Mouse (Mus musculus) testis, adult 2 months (tissue): Measurements from ENCODE around the gene Ifitm5. TPM values are rescaled to one million over a fixed set of nuclear protein-coding genes. Genes with fewer than 3 reads are reported as not detected.
"Not testable (repeated sequence)": the region's sequence is repeated elsewhere in the genome, so short reads cannot be mapped to it uniquely, and the experiment has no call there.

Experiments used
- H3K27ac ChIP-seq: fragments of 200-500 bp; 2 replicates; pipeline ENCODE4 v1.5.1; 2012; ENCODE audit warnings: low read depth, low read length; ENCODE audit not compliant: control insufficient read depth, insufficient read depth
- H3K27me3 ChIP-seq: fragments of 200-500 bp; 2 replicates; pipeline ENCODE4 v1.6.1; 2012; ENCODE audit warnings: mild to moderate bottlenecking, low read length, moderate library complexity; ENCODE audit not compliant: control insufficient read depth, insufficient read depth
- H3K36me3 ChIP-seq: fragments of 200-500 bp; 2 replicates; pipeline ENCODE4 v1.6.1; 2012; ENCODE audit warnings: mild to moderate bottlenecking, low read length; ENCODE audit not compliant: control insufficient read depth, insufficient read depth
- H3K4me1 ChIP-seq: fragments of 200-500 bp; 2 replicates; pipeline ENCODE4 v1.6.1; 2012; ENCODE audit warnings: low read length; ENCODE audit not compliant: control insufficient read depth, insufficient read depth
- H3K4me3 ChIP-seq: fragments of 200-500 bp; 2 replicates; pipeline ENCODE4 v1.5.1; 2012; ENCODE audit warnings: low read depth, mild to moderate bottlenecking, low read length, moderate library complexity, mixed read lengths; ENCODE audit not compliant: control insufficient read depth
- CTCF ChIP-seq: fragments of 200-500 bp; IDR thresholded peaks from 2 replicates; pipeline ENCODE4 v1.5.1; 2012; ENCODE audit warnings: low read depth, mild to moderate bottlenecking, inconsistent platforms, low read length, moderate library complexity; ENCODE audit not compliant: control insufficient read depth, insufficient read depth, insufficient replicate concordance
- POLR2A ChIP-seq: fragments of 200-500 bp; IDR thresholded peaks from 2 replicates; pipeline ENCODE4 v1.6.1; 2012; ENCODE audit warnings: low read depth, mild to moderate bottlenecking, inconsistent platforms, low read length, moderate library complexity; ENCODE audit not compliant: control insufficient read depth
- polyA plus RNA-seq: library from polyadenylated mRNA; depleted of rRNA; stranded (reverse); fragments of >200 nt; gene quantifications from 2 replicates; pipeline ENCODE4 v1.2.3, GENCODE M21; 2012

The Ifitm5 gene
- polyA plus RNA-seq, 1 experiment, result 0.15 TPM

GRCm38 (mm10) chr7:140987182-140988138 lies 37.4 kb upstream of the Ifitm5 start:
- no peak for TF ChIP-seq CTCF
- TF ChIP-seq POLR2A, result no peak
- Histone ChIP-seq H3K4me1 (peaks cover 6% of the 10 kb centered on the region), H3K36me3 (no peaks in the 10 kb centered on the region), H3K27me3 (no peaks in the 10 kb centered on the region), H3K4me3 (no peak overlapping the region), H3K27ac (no peak overlapping the region)

DNA sequence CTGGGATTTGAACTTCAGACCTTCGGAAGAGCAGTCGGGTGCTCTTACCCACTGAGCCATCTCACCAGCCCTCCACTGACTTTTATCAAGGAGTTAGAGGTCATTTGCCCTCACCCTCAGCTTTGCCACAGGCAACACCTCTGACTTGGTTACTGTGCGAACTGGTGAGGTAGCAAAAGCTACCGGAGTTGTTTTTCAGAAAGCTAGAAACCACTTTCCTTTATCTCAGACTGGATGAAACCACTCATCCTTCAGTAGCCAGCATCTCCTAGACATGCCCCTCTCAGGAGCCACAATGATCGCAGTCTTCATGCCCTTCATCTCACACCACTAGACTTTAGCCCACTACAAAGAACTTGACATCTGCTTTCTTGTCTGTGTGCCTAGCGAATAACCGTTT lies 32.9 kb upstream of the Ifitm5 start:
- TF ChIP-seq CTCF, result no peak
- TF ChIP-seq POLR2A, result no peak
- H3K27me3 ChIP-seq, result no peaks in the 10 kb centered on the region
- no peak overlapping the region for H3K27ac ChIP-seq
- H3K4me3 ChIP-seq, result no peak overlapping the region
- H3K4me1 ChIP-seq, result no peaks in the 10 kb centered on the region
- no peaks in the 10 kb centered on the region for H3K36me3 ChIP-seq

DNA sequence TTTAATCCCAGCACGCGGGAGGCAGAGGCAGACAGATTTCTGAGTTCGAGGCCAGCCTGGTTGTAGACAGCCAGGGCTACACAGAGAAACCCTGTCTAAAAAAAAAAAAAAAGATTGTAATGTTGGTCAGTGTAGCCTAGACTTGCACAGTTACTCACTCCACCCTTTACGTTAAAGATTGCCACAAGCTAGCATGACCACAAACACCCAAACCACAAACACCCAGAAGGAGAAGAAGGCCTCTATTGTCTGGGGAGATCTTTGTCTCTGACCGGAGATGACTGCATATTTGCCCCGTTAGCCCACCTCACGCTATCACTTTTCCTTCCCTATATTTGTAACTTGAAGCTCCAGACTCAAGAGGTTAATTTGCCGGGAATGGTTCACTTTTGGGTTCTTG lies 31.6 kb upstream of the Ifitm5 start:
- TF ChIP-seq CTCF (no peak), POLR2A (no peak)
- no peaks in the 10 kb centered on the region for H3K27me3 ChIP-seq
- no peaks in the 10 kb centered on the region for H3K36me3 ChIP-seq
- H3K4me3 ChIP-seq, result no peak overlapping the region
- H3K4me1 ChIP-seq, result no peaks in the 10 kb centered on the region
- no peak overlapping the region for H3K27ac ChIP-seq

GRCm38 (mm10) chr7:140976720-140977119 lies 26.6 kb upstream of the Ifitm5 start:
- not testable (repeated sequence) for H3K27ac ChIP-seq, H3K4me1 ChIP-seq

DNA sequence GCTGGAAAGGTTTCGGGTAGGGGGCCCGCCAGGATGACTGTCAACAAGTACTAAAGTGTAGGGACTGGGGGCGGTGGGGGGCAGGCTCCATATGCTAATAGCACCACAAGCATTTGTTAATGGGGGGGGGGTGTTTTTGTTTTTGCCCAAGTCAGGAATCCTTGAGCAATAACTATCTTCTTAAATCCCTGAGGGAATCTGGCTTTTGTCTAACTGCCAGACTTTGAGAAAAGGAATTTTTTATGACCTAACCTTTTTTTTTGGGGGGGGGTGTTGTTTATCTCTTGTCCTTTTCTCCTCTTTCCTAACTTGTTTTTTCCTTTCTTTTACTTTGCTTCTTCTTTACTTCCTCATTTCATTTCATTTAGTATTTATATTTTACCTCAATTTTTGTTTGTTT lies 25.4 kb upstream of the Ifitm5 start:
- Histone ChIP-seq H3K27ac (no peak overlapping the region), H3K27me3 (no peaks in the 10 kb centered on the region), H3K36me3 (no peaks in the 10 kb centered on the region), H3K4me3 (no peak overlapping the region), H3K4me1 (no peaks in the 10 kb centered on the region)
- TF ChIP-seq POLR2A (no peak), CTCF (no peak)

More at GRCm38 (mm10) chr7:140976720-140977119, 26.6 kb upstream of the Ifitm5 start:
- H3K4me3 ChIP-seq, H3K27me3 ChIP-seq, H3K36me3 ChIP-seq: not testable (repeated sequence)

DNA sequence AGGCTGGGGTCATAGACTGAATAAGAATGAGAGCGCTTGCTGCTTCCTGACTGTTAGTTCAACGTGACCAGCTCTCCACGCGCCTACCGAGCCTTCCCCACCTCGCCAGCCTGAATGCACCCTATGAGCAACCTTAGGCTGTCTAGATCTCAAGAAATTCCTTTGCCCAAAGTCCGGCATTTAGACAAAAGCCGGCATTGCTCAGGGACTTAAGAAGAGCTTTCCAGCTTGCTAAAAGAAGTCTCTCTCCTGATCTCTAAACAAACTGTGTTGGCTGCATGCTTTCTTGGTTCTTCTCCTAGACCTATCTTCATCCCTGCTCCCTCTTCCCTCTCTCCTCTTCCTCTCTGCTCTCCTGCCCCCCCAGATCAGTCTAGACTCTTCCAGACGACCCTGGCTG lies 24.8 kb upstream of the Ifitm5 start:
- Histone ChIP-seq H3K36me3 (no peaks in the 10 kb centered on the region), H3K4me1 (no peaks in the 10 kb centered on the region), H3K27ac (no peak overlapping the region), H3K4me3 (no peak overlapping the region), H3K27me3 (no peaks in the 10 kb centered on the region)
- TF ChIP-seq CTCF (no peak), POLR2A (no peak)

- no peaks in the 10 kb centered on the region for H3K4me1 ChIP-seq
- no peak overlapping the region for H3K27ac ChIP-seq
- TF ChIP-seq CTCF, result no peak
- no peak for TF ChIP-seq POLR2A
- no peaks in the 10 kb centered on the region for H3K27me3 ChIP-seq
- no peak overlapping the region for H3K4me3 ChIP-seq
- H3K36me3 ChIP-seq, result no peaks in the 10 kb centered on the region
Measured at GRCm38 (mm10) chr7:140973396-140974165, 23.5 kb upstream of the Ifitm5 start.
